Mouse (Mus musculus) embryonic facial prominence, embryonic 15.5 days (tissue): ENCODE measurements around the gene Sfxn5. TPM values are rescaled to one million over a fixed set of nuclear protein-coding genes. Genes with fewer than 3 reads are reported as not detected.

Source experiments
- ATAC-seq: fragments of 200-750 bp; cut with Nextera tagmentation; 2 replicates; pipeline ENCODE4 v1.8.0; 2017; ENCODE audit warnings: low read depth, moderate TSS enrichment; ENCODE audit not compliant: insufficient number of reproducible peaks, low FRiP score, low TSS enrichment
- H3K27ac ChIP-seq: fragments of 300-500 bp; sonication (generic); replicated peaks from 2 replicates; pipeline ENCODE4 v1.5.1; 2015; ENCODE audit warnings: mild to moderate bottlenecking, inconsistent platforms
- H3K27me3 ChIP-seq: fragments of 300-500 bp; sonication (generic); 2 replicates; pipeline ENCODE4 v1.6.1; 2015; ENCODE audit warnings: inconsistent platforms
- H3K36me3 ChIP-seq: fragments of 300-500 bp; sonication (generic); 2 replicates; pipeline ENCODE4 v1.6.1; 2015; ENCODE audit warnings: mild to moderate bottlenecking, inconsistent platforms
- H3K4me1 ChIP-seq: fragments of 300-500 bp; sonication (generic); 2 replicates; pipeline ENCODE4 v1.6.1; 2015; ENCODE audit warnings: inconsistent platforms
- H3K4me2 ChIP-seq: fragments of 300-500 bp; sonication (generic); replicated peaks from 2 replicates; pipeline ENCODE4 v1.6.1; 2015; ENCODE audit warnings: mild to moderate bottlenecking, inconsistent platforms
- H3K4me3 ChIP-seq: fragments of 300-500 bp; sonication (generic); replicated peaks from 2 replicates; pipeline ENCODE4 v1.5.1; 2015; ENCODE audit warnings: mild to moderate bottlenecking, inconsistent platforms
- H3K9ac ChIP-seq: fragments of 300-500 bp; sonication (generic); 2 replicates; pipeline ENCODE4 v1.6.1; 2015; ENCODE audit warnings: inconsistent platforms
- H3K9me3 ChIP-seq: fragments of 300-500 bp; sonication (generic); replicated peaks from 2 replicates; pipeline ENCODE4 v1.6.1; 2016; ENCODE audit warnings: inconsistent platforms
- WGBS: fragments of 180-500 bp; shearing (Covaris S2); methylation state at CpG from one replicate; pipeline ENCODE4 v1.1.7; 2015; 5-methylcytosine and 5-hydroxymethylcytosine counted together
- polyA plus RNA-seq: library from polyadenylated mRNA; unstranded; fragments of >200 nt; fragmentation: Nextera tagmentation; extraction: Ambion mirVana; gene quantifications from 2 replicates; pipeline ENCODE4 v1.2.1, GENCODE M21; 2015

The Sfxn5 gene
- polyA plus RNA-seq, 1 experiment from 2014 or later, result 8.0 TPM

GRCm38 (mm10) chr6:85373066-85373860 lies 40.0 kb upstream of the Sfxn5 start:
- WGBS, result 71% methylated on average over 10 of the region's 10 CpGs
- Histone ChIP-seq H3K9ac (peak overlapping the region; percentile 83; the same call in 1 of the 2 replicates), H3K4me2 (peak overlapping the region; percentile 87), H3K36me3 (0 out of 2 replicates have a peak, but pooled peaks cover 4% of the 10 kb centered on the region), H3K9me3 (no peaks in the 10 kb centered on the region), H3K27me3 (no peaks in the 10 kb centered on the region), H3K27ac (0 out of 2 replicates have a peak overlapping the region, but pooled peaks have one; percentile 77), H3K4me1 (peaks cover 58% of the 10 kb centered on the region), H3K4me3 (peak overlapping the region; percentile 89)
- ATAC-seq, result no peak

- H3K27ac ChIP-seq, result no peak overlapping the region
- 77% methylated on average over 2 of the region's 2 CpGs for WGBS
- no peaks in the 10 kb centered on the region for H3K27me3 ChIP-seq
- peak overlapping the region; percentile 87 for H3K4me2 ChIP-seq
- H3K4me1 ChIP-seq, result peaks cover 61% of the 10 kb centered on the region
- no peaks in the 10 kb centered on the region for H3K9me3 ChIP-seq
- ATAC-seq, result no peak
- H3K9ac ChIP-seq, result no peak overlapping the region
- 0 out of 2 replicates have a peak, but pooled peaks cover 4% of the 10 kb centered on the region for H3K36me3 ChIP-seq
- peak overlapping the region; percentile 11 for H3K4me3 ChIP-seq
Measured at GRCm38 (mm10) chr6:85372496-85372895, 39.3 kb upstream of the Sfxn5 start.

GRCm38 (mm10) chr6:85371859-85372405 lies 38.7 kb upstream of the Sfxn5 start:
- WGBS, result 68% methylated on average over 6 of the region's 6 CpGs
- Histone ChIP-seq H3K27me3 (no peaks in the 10 kb centered on the region), H3K27ac (no peak overlapping the region), H3K4me2 (peak overlapping the region; percentile 87), H3K4me3 (peak overlapping the region; percentile 11), H3K36me3 (0 out of 2 replicates have a peak, but pooled peaks cover 4% of the 10 kb centered on the region), H3K9ac (no peak overlapping the region), H3K9me3 (no peaks in the 10 kb centered on the region), H3K4me1 (peaks cover 61% of the 10 kb centered on the region)
- no peak for ATAC-seq

GRCm38 (mm10) chr6:85370666-85371430 lies 37.6 kb upstream of the Sfxn5 start:
- ATAC-seq, result no peak
- peaks cover 67% of the 10 kb centered on the region for H3K4me1 ChIP-seq
- H3K27ac ChIP-seq, result no peak overlapping the region

GRCm38 (mm10) chr6:85370041-85370440 lies 36.8 kb upstream of the Sfxn5 start:
- ATAC-seq, result no peak
- H3K27me3 ChIP-seq, result no peaks in the 10 kb centered on the region
- peaks cover 67% of the 10 kb centered on the region for H3K4me1 ChIP-seq
- 89% methylated on average over 5 of the region's 5 CpGs for WGBS
- no peak overlapping the region for H3K4me2 ChIP-seq
- H3K9me3 ChIP-seq, result no peaks in the 10 kb centered on the region
- peak overlapping the region; percentile 51; the same call in 1 of the 2 replicates for H3K27ac ChIP-seq
- no peak overlapping the region for H3K4me3 ChIP-seq
- H3K9ac ChIP-seq, result no peak overlapping the region
- H3K36me3 ChIP-seq, result 0 out of 2 replicates have a peak, but pooled peaks cover 4% of the 10 kb centered on the region

More at GRCm38 (mm10) chr6:85370666-85371430, 37.6 kb upstream of the Sfxn5 start:
- WGBS, result 94% methylated on average over 9 of the region's 9 CpGs
- Histone ChIP-seq H3K27me3 (no peaks in the 10 kb centered on the region), H3K9ac (no peak overlapping the region), H3K4me3 (no peak overlapping the region), H3K9me3 (no peaks in the 10 kb centered on the region), H3K4me2 (no peak overlapping the region), H3K36me3 (0 out of 2 replicates have a peak, but pooled peaks cover 4% of the 10 kb centered on the region)

- Histone ChIP-seq H3K27me3 (no peaks in the 10 kb centered on the region), H3K27ac (peak overlapping the region; percentile 51), H3K36me3 (0 out of 2 replicates have a peak, but pooled peaks cover 4% of the 10 kb centered on the region), H3K4me1 (peaks cover 67% of the 10 kb centered on the region), H3K4me3 (no peak overlapping the region), H3K9me3 (no peaks in the 10 kb centered on the region), H3K4me2 (no peak overlapping the region), H3K9ac (no peak overlapping the region)
- peak; percentile 49; the same call in 1 of the 2 replicates for ATAC-seq
- 67% methylated on average over 5 of the region's 5 CpGs for WGBS
Measured at GRCm38 (mm10) chr6:85369181-85369860, 36.1 kb upstream of the Sfxn5 start.

- Histone ChIP-seq H3K9me3 (no peaks in the 10 kb centered on the region), H3K27ac (peak overlapping the region; percentile 51), H3K4me2 (no peak overlapping the region), H3K4me3 (no peak overlapping the region), H3K9ac (no peak overlapping the region), H3K27me3 (no peaks in the 10 kb centered on the region), H3K4me1 (peaks cover 64% of the 10 kb centered on the region), H3K36me3 (0 out of 2 replicates have a peak, but pooled peaks cover 4% of the 10 kb centered on the region)
- 64% methylated on average over 5 of the region's 5 CpGs for WGBS
- ATAC-seq, result no peak
Measured at GRCm38 (mm10) chr6:85368722-85369121, 35.5 kb upstream of the Sfxn5 start.

GRCm38 (mm10) chr6:85368166-85368565 lies 34.9 kb upstream of the Sfxn5 start:
- Histone ChIP-seq H3K27me3 (no peaks in the 10 kb centered on the region), H3K4me1 (peaks cover 58% of the 10 kb centered on the region), H3K4me3 (no peak overlapping the region), H3K9me3 (no peaks in the 10 kb centered on the region), H3K9ac (no peak overlapping the region), H3K4me2 (no peak overlapping the region), H3K36me3 (0 out of 2 replicates have a peak, but pooled peaks cover 4% of the 10 kb centered on the region), H3K27ac (0 out of 2 replicates have a peak overlapping the region, but pooled peaks have one; percentile 51)
- 91% methylated on average over 1 of the region's 1 CpGs for WGBS
- ATAC-seq, result no peak

GRCm38 (mm10) chr6:85366387-85366786 lies 33.2 kb upstream of the Sfxn5 start:
- no peak overlapping the region for H3K27ac ChIP-seq
- WGBS, result 62% methylated on average over 1 of the region's 1 CpGs
- no peak overlapping the region for H3K4me3 ChIP-seq
- peaks cover 40% of the 10 kb centered on the region for H3K4me1 ChIP-seq
- H3K4me2 ChIP-seq, result no peak overlapping the region
- no peak overlapping the region for H3K9ac ChIP-seq
- H3K36me3 ChIP-seq, result 0 out of 2 replicates have a peak, but pooled peaks cover 4% of the 10 kb centered on the region
- no peak for ATAC-seq
- H3K27me3 ChIP-seq, result no peaks in the 10 kb centered on the region
- no peaks in the 10 kb centered on the region for H3K9me3 ChIP-seq

- Histone ChIP-seq H3K4me3 (no peak overlapping the region), H3K27ac (no peak overlapping the region), H3K4me2 (no peak overlapping the region), H3K9ac (no peak overlapping the region), H3K9me3 (no peaks in the 10 kb centered on the region), H3K36me3 (no peaks in the 10 kb centered on the region), H3K4me1 (peaks cover 21% of the 10 kb centered on the region), H3K27me3 (no peaks in the 10 kb centered on the region)
- 69% methylated on average over 5 of the region's 5 CpGs for WGBS
- no peak for ATAC-seq
Measured at GRCm38 (mm10) chr6:85364439-85364838, 31.2 kb upstream of the Sfxn5 start.
